Mouse (Mus musculus) embryonic facial prominence, embryonic 13.5 days (tissue): ENCODE measurements around the gene Gm49353. TPM values are rescaled to one million over a fixed set of nuclear protein-coding genes. Genes with fewer than 3 reads are reported as not detected.

Experiments
- ATAC-seq: fragments of 200-750 bp; cut with Nextera tagmentation; 2 replicates; pipeline ENCODE4 v1.8.0; 2017; ENCODE audit warnings: low read depth; ENCODE audit not compliant: insufficient number of reproducible peaks, insufficient read depth, low FRiP score, low TSS enrichment
- H3K27ac ChIP-seq: fragments of 300-500 bp; sonication (generic); 2 replicates; pipeline ENCODE4 v1.5.1; 2015; ENCODE audit warnings: moderate library complexity, mild to moderate bottlenecking, inconsistent platforms
- H3K27me3 ChIP-seq: fragments of 300-500 bp; sonication (generic); 2 replicates; pipeline ENCODE4 v1.6.1; 2015; ENCODE audit warnings: mild to moderate bottlenecking, inconsistent platforms
- H3K36me3 ChIP-seq: fragments of 300-500 bp; sonication (generic); 2 replicates; pipeline ENCODE4 v1.6.1; 2015; ENCODE audit warnings: mild to moderate bottlenecking, inconsistent platforms
- H3K4me1 ChIP-seq: fragments of 300-500 bp; sonication (generic); 2 replicates; pipeline ENCODE4 v1.6.1; 2015; ENCODE audit warnings: inconsistent platforms
- H3K4me2 ChIP-seq: fragments of 300-500 bp; sonication (generic); 2 replicates; pipeline ENCODE4 v1.6.1; 2015; ENCODE audit warnings: moderate library complexity, mild to moderate bottlenecking, inconsistent platforms
- H3K4me3 ChIP-seq: fragments of 300-500 bp; sonication (generic); 2 replicates; pipeline ENCODE4 v1.5.1; 2015; ENCODE audit warnings: mild to moderate bottlenecking, inconsistent platforms
- H3K9ac ChIP-seq: fragments of 300-500 bp; sonication (generic); 2 replicates; pipeline ENCODE4 v1.6.1; 2015; ENCODE audit warnings: mild to moderate bottlenecking, inconsistent platforms
- H3K9me3 ChIP-seq: fragments of 300-500 bp; sonication (generic); 2 replicates; pipeline ENCODE4 v1.6.1; 2016; ENCODE audit warnings: inconsistent platforms
- WGBS: fragments of 180-500 bp; shearing (Covaris S2); methylation state at CpG from one replicate; pipeline ENCODE4 v1.1.7; 2015; ENCODE audit warnings: mixed read lengths; 5-methylcytosine and 5-hydroxymethylcytosine counted together
- polyA plus RNA-seq: library from polyadenylated mRNA; unstranded; fragments of >200 nt; fragmentation: Nextera tagmentation; extraction: Ambion mirVana; gene quantifications from 2 replicates; pipeline ENCODE4 v1.2.1, GENCODE M21; 2015

Gene Gm49353
- 0.98 and 2.1 TPM in 2 replicates for polyA plus RNA-seq

GRCm38 (mm10) chr10:29198642-29199041 lies at the start of gene Gm49353:
Gm49353 (plus strand) TSS chr10:29198954.
- ATAC-seq, result no peak
- WGBS, result 88% methylated on average over 7 of the region's 7 CpGs

GRCm38 (mm10) chr10:29155304-29155703 lies 43.5 kb upstream of the Gm49353 start:
- no peaks in the 10 kb centered on the region for H3K4me1 ChIP-seq
- H3K27ac ChIP-seq, result no peak overlapping the region
- no peak overlapping the region for H3K4me3 ChIP-seq
- H3K9me3 ChIP-seq, result no peaks in the 10 kb centered on the region
- no peak overlapping the region for H3K4me2 ChIP-seq
- H3K9ac ChIP-seq, result no peak overlapping the region
- 80% methylated on average over 3 of the region's 3 CpGs for WGBS
- H3K27me3 ChIP-seq, result no peaks in the 10 kb centered on the region
- no peak for ATAC-seq
- H3K36me3 ChIP-seq, result no peaks in the 10 kb centered on the region

More at GRCm38 (mm10) chr10:29198642-29199041, at the start of gene Gm49353:
- H3K36me3 ChIP-seq, result peaks cover 7% of the 10 kb centered on the region; the same call in 1 of the 2 replicates
- H3K4me1 ChIP-seq, result no peaks in the 10 kb centered on the region
- no peak within 1 kb of the TSS for H3K27ac ChIP-seq
- H3K9ac ChIP-seq, result no peak within 1 kb of the TSS
- H3K4me3 ChIP-seq, result no peak within 1 kb of the TSS
- peaks cover 5% of the 10 kb centered on the region; the same call in 1 of the 2 replicates for H3K9me3 ChIP-seq
- no peaks in the 10 kb centered on the region for H3K27me3 ChIP-seq
- H3K4me2 ChIP-seq, result no peak within 1 kb of the TSS

- H3K36me3 ChIP-seq, result no peaks in the 10 kb centered on the region
- no peak overlapping the region for H3K9ac ChIP-seq
- WGBS, result 88% methylated on average over 2 of the region's 2 CpGs
- no peak for ATAC-seq
- H3K9me3 ChIP-seq, result no peaks in the 10 kb centered on the region
- no peaks in the 10 kb centered on the region for H3K27me3 ChIP-seq
- no peak overlapping the region for H3K4me2 ChIP-seq
- no peak overlapping the region for H3K4me3 ChIP-seq
- no peaks in the 10 kb centered on the region for H3K4me1 ChIP-seq
- no peak overlapping the region for H3K27ac ChIP-seq
These were observed 37.1 kb upstream of the Gm49353 start for GRCm38 (mm10) chr10:29161664-29162063.

GRCm38 (mm10) chr10:29173778-29174177 lies 25.0 kb upstream of the Gm49353 start:
- ATAC-seq, result no peak
- no peaks in the 10 kb centered on the region for H3K9me3 ChIP-seq
- H3K4me3 ChIP-seq, result no peak overlapping the region
- no peaks in the 10 kb centered on the region for H3K4me1 ChIP-seq
- no peaks in the 10 kb centered on the region for H3K36me3 ChIP-seq
- H3K27ac ChIP-seq, result no peak overlapping the region
- no peak overlapping the region for H3K4me2 ChIP-seq
- 83% methylated on average over 2 of the region's 2 CpGs for WGBS
- no peaks in the 10 kb centered on the region for H3K27me3 ChIP-seq
- no peak overlapping the region for H3K9ac ChIP-seq

GRCm38 (mm10) chr10:29175656-29176055 lies 23.1 kb upstream of the Gm49353 start:
- H3K4me2 ChIP-seq, result no peak overlapping the region
- WGBS, result 49% methylated on average over 3 of the region's 3 CpGs
- no peaks in the 10 kb centered on the region for H3K4me1 ChIP-seq
- H3K4me3 ChIP-seq, result no peak overlapping the region
- no peaks in the 10 kb centered on the region for H3K27me3 ChIP-seq
- no peaks in the 10 kb centered on the region for H3K36me3 ChIP-seq
- no peak overlapping the region for H3K9ac ChIP-seq
- no peak overlapping the region for H3K27ac ChIP-seq
- ATAC-seq, result no peak
- no peaks in the 10 kb centered on the region for H3K9me3 ChIP-seq

GRCm38 (mm10) chr10:29176881-29177280 lies 21.9 kb upstream of the Gm49353 start:
- ATAC-seq, result no peak
- Histone ChIP-seq H3K4me2 (no peak overlapping the region), H3K9ac (no peak overlapping the region), H3K9me3 (no peaks in the 10 kb centered on the region), H3K27me3 (no peaks in the 10 kb centered on the region), H3K4me3 (no peak overlapping the region), H3K4me1 (no peaks in the 10 kb centered on the region), H3K27ac (no peak overlapping the region), H3K36me3 (no peaks in the 10 kb centered on the region)
- WGBS, result 85% methylated on average over 4 of the region's 4 CpGs

- no peak overlapping the region for H3K4me2 ChIP-seq
- H3K4me3 ChIP-seq, result no peak overlapping the region
- no peak overlapping the region for H3K9ac ChIP-seq
- no peaks in the 10 kb centered on the region for H3K27me3 ChIP-seq
- H3K27ac ChIP-seq, result no peak overlapping the region
- no peaks in the 10 kb centered on the region for H3K4me1 ChIP-seq
- no peak for ATAC-seq
- no peaks in the 10 kb centered on the region for H3K9me3 ChIP-seq
- H3K36me3 ChIP-seq, result no peaks in the 10 kb centered on the region
- WGBS, result 45% methylated on average over 2 of the region's 2 CpGs
These were observed 20.8 kb upstream of the Gm49353 start for GRCm38 (mm10) chr10:29178003-29178402.

GRCm38 (mm10) chr10:29180210-29180609 lies 18.5 kb upstream of the Gm49353 start:
- Histone ChIP-seq H3K36me3 (no peaks in the 10 kb centered on the region), H3K9me3 (no peaks in the 10 kb centered on the region), H3K9ac (no peak overlapping the region), H3K27me3 (no peaks in the 10 kb centered on the region), H3K4me1 (no peaks in the 10 kb centered on the region), H3K27ac (no peak overlapping the region), H3K4me3 (no peak overlapping the region), H3K4me2 (no peak overlapping the region)
- 89% methylated on average over 3 of the region's 3 CpGs for WGBS
- ATAC-seq, result no peak

GRCm38 (mm10) chr10:29181046-29181445 lies 17.7 kb upstream of the Gm49353 start:
- Histone ChIP-seq H3K4me2 (no peak overlapping the region), H3K9ac (no peak overlapping the region), H3K4me1 (no peaks in the 10 kb centered on the region), H3K27me3 (no peaks in the 10 kb centered on the region), H3K4me3 (no peak overlapping the region), H3K9me3 (no peaks in the 10 kb centered on the region), H3K27ac (no peak overlapping the region), H3K36me3 (no peaks in the 10 kb centered on the region)
- WGBS, result 88% methylated on average over 2 of the region's 2 CpGs
- ATAC-seq, result no peak

- Histone ChIP-seq H3K27me3 (no peaks in the 10 kb centered on the region), H3K4me3 (no peak overlapping the region), H3K4me2 (no peak overlapping the region), H3K4me1 (no peaks in the 10 kb centered on the region), H3K9ac (no peak overlapping the region), H3K36me3 (peaks cover 7% of the 10 kb centered on the region; the same call in 1 of the 2 replicates), H3K9me3 (peaks cover 5% of the 10 kb centered on the region; the same call in 1 of the 2 replicates), H3K27ac (no peak overlapping the region)
- ATAC-seq, result no peak
These were observed 5.0 kb upstream of the Gm49353 start for GRCm38 (mm10) chr10:29193769-29194168.

GRCm38 (mm10) chr10:29196811-29197210 lies 1.9 kb upstream of the Gm49353 start:
- ATAC-seq, result no peak
- Histone ChIP-seq H3K4me2 (no peak overlapping the region), H3K36me3 (peaks cover 7% of the 10 kb centered on the region; the same call in 1 of the 2 replicates), H3K9ac (no peak overlapping the region), H3K4me3 (no peak overlapping the region), H3K9me3 (peaks cover 5% of the 10 kb centered on the region; the same call in 1 of the 2 replicates), H3K27me3 (no peaks in the 10 kb centered on the region), H3K4me1 (no peaks in the 10 kb centered on the region), H3K27ac (no peak overlapping the region)
- 96% methylated on average over 33 of the region's 33 CpGs for WGBS

- Histone ChIP-seq H3K27me3 (no peaks in the 10 kb centered on the region), H3K4me3 (no peak overlapping the region), H3K4me1 (no peaks in the 10 kb centered on the region), H3K4me2 (no peak overlapping the region), H3K9me3 (peaks cover 5% of the 10 kb centered on the region; the same call in 1 of the 2 replicates), H3K27ac (no peak overlapping the region), H3K36me3 (peaks cover 7% of the 10 kb centered on the region; the same call in 1 of the 2 replicates), H3K9ac (no peak overlapping the region)
- no peak for ATAC-seq
- WGBS, result 78% methylated on average over 3 of the region's 3 CpGs
These were observed 1.1 kb downstream of the Gm49353 start for GRCm38 (mm10) chr10:29199835-29200234.
